Mouse (Mus musculus): Measurements from ENCODE around the gene Oxld1.

Gene Oxld1

GRCm38 (mm10) chr11:120457772-120458751 is at the start of gene Oxld1, which contains the start of gene Ccdc137:
Gene Oxld1 (minus strand): TSS chr11:120458068.
Gene Ccdc137 (plus strand): TSS chr11:120458115.
- DNase-seq: peak; percentile 79 to 84

GRCm38 (mm10) chr11:120506899-120507298 is 49.0 kb upstream of the Oxld1 start:
- peak; percentile 79 to 89 for DNase-seq

GRCm38 (mm10) chr11:120505661-120506060 is 47.8 kb upstream of the Oxld1 start:
- no peak for DNase-seq

- no peak for DNase-seq
These were observed 43.8 kb upstream of the Oxld1 start for GRCm38 (mm10) chr11:120501701-120502100.

- no peak for DNase-seq
These were observed 43.1 kb upstream of the Oxld1 start for GRCm38 (mm10) chr11:120501018-120501417.

- DNase-seq: no peak
These were observed 42.5 kb upstream of the Oxld1 start for GRCm38 (mm10) chr11:120500357-120500756.

- DNase-seq: no peak
These were observed 42.0 kb upstream of the Oxld1 start for GRCm38 (mm10) chr11:120499894-120500293.

- DNase-seq: no peak
These were observed 41.0 kb upstream of the Oxld1 start for GRCm38 (mm10) chr11:120498891-120499290.

- no peak for DNase-seq
These were observed 40.4 kb upstream of the Oxld1 start for GRCm38 (mm10) chr11:120498226-120498625.

- no peak for DNase-seq
These were observed 39.6 kb upstream of the Oxld1 start for GRCm38 (mm10) chr11:120497436-120497835.

GRCm38 (mm10) chr11:120493911-120494310 is 36.0 kb upstream of the Oxld1 start:
- DNase-seq: no peak

- DNase-seq: no peak
These were observed 35.5 kb upstream of the Oxld1 start for GRCm38 (mm10) chr11:120493351-120493750.

GRCm38 (mm10) chr11:120492878-120493203 is 35.0 kb upstream of the Oxld1 start:
- no peak for DNase-seq

GRCm38 (mm10) chr11:120492024-120492877 is 34.4 kb upstream of the Oxld1 start:
- no peak for DNase-seq

- DNase-seq: peak; percentile 88 to 89
These were observed 33.6 kb upstream of the Oxld1 start, which contains the start of gene Slc25a10 for GRCm38 (mm10) chr11:120491317-120492023. Gene Slc25a10 (plus strand): TSS chr11:120491840.

- DNase-seq: no peak
These were observed 32.6 kb upstream of the Oxld1 start for GRCm38 (mm10) chr11:120490291-120491046.

- DNase-seq: peak; percentile 77 to 83
These were observed 31.3 kb upstream of the Oxld1 start for GRCm38 (mm10) chr11:120489054-120489761.

- DNase-seq: no peak
These were observed 30.6 kb upstream of the Oxld1 start for GRCm38 (mm10) chr11:120488516-120488915.

- DNase-seq: no peak
These were observed 27.4 kb upstream of the Oxld1 start for GRCm38 (mm10) chr11:120485251-120485650.

- peak; percentile 88 to 91 for DNase-seq
These were observed 26.6 kb upstream of the Oxld1 start, which contains the start of gene Mrpl12 for GRCm38 (mm10) chr11:120484265-120484981. Gene Mrpl12 (plus strand): TSS chr11:120484613.

Data from cerebellum, postnatal 14 days (tissue).